Mouse (Mus musculus) megakaryocyte, embryonic 14.5 days (primary cell): ENCODE data around the gene Fam174b.

Experiments
- FLI1 ChIP-seq: IDR thresholded peaks from 2 replicates; pipeline ENCODE4 v1.6.1; 2012; ENCODE audit warnings: low read length, inconsistent platforms, mixed read lengths
- GATA1 ChIP-seq: IDR thresholded peaks from 3 replicates; pipeline ENCODE4 v1.6.1; 2012; ENCODE audit warnings: mixed read lengths, low read length, inconsistent platforms, borderline replicate concordance

GRCm38 (mm10) chr7:73745903-73746302 lies 5.8 kb downstream of the Fam174b start:
- TF ChIP-seq GATA1 (no peak), FLI1 (no peak)
